ENCODE assay signal across 29 mouse cellular contexts in genomic region chr2:127648145-127648544, GRCm38 (mm10). TPM values are rescaled to one million over a fixed set of nuclear protein-coding genes. Genes with fewer than 3 reads are reported as not detected.
"Had no signal": no experiment of that assay in that cellular context is flagged by ENCODE, and none has a peak within 500 bp of the region (broad histone marks: within the 10 kb centered on the region; RNA-seq: fewer than 3 reads in every experiment).

No protein-coding gene starts in this region.

- H3K36me3 ChIP-seq: embryonic facial prominence, embryonic 10.5 days; embryonic facial prominence, embryonic 12.5 days; embryonic facial prominence, embryonic 13.5 days; embryonic facial prominence, embryonic 15.5 days; forebrain, embryonic 10.5 days; forebrain, embryonic 12.5 days; forebrain, embryonic 15.5 days had no signal

- DNase-seq: cerebellum, adult 2 months; cerebellum, adult 8-10 months; cerebellum, adult 9-10 months; cerebellum, adult 9-11 months; cerebellum, postnatal 10 days; cerebellum, postnatal 14 days; cerebellum, postnatal 25 days; cerebellum, postnatal 36 days; embryo, embryonic 11 days; forebrain, postnatal 0 days; gastrocnemius, adult 2 months; gastrocnemius, postnatal 10 days; gastrocnemius, postnatal 14 days; gastrocnemius, postnatal 25 days; gastrocnemius, postnatal 36 days; heart, adult 11 months; heart, adult 18-20 months; heart, adult 2 months had no signal

- H3K4me2 ChIP-seq: embryonic facial prominence, embryonic 12.5 days; embryonic facial prominence, embryonic 13.5 days; embryonic facial prominence, embryonic 15.5 days; forebrain, embryonic 12.5 days; forebrain, embryonic 13.5 days; forebrain, embryonic 15.5 days had no signal

- H3K27ac ChIP-seq: embryonic facial prominence, embryonic 10.5 days; embryonic facial prominence, embryonic 12.5 days; embryonic facial prominence, embryonic 13.5 days; embryonic facial prominence, embryonic 15.5 days; forebrain, embryonic 10.5 days; forebrain, embryonic 12.5 days; forebrain, embryonic 13.5 days; forebrain, embryonic 15.5 days; gastrocnemius, adult 2 months; heart, adult 2 months had no signal

- ATAC-seq: forebrain, embryonic 13.5 days; forebrain, embryonic 14.5 days; forebrain, embryonic 15.5 days; forebrain, embryonic 16.5 days; forebrain, postnatal 0 days had no signal

- H3K9ac ChIP-seq: embryonic facial prominence, embryonic 12.5 days; embryonic facial prominence, embryonic 13.5 days; embryonic facial prominence, embryonic 15.5 days; forebrain, embryonic 12.5 days; forebrain, embryonic 13.5 days; forebrain, embryonic 15.5 days; forebrain, postnatal 0 days had no signal

- H3K9me3 ChIP-seq: embryonic facial prominence, embryonic 10.5 days; embryonic facial prominence, embryonic 12.5 days; embryonic facial prominence, embryonic 13.5 days; embryonic facial prominence, embryonic 15.5 days; forebrain, embryonic 10.5 days; forebrain, embryonic 12.5 days; forebrain, embryonic 13.5 days; forebrain, embryonic 15.5 days had no signal

- H3K4me1 ChIP-seq: forebrain, embryonic 12.5 days; forebrain, embryonic 13.5 days; forebrain, embryonic 15.5 days had no signal

- H3K4me3 ChIP-seq: embryonic facial prominence, embryonic 10.5 days; embryonic facial prominence, embryonic 12.5 days; embryonic facial prominence, embryonic 13.5 days; embryonic facial prominence, embryonic 15.5 days; erythroblast, embryonic 14.5 days; forebrain, embryonic 10.5 days; forebrain, embryonic 12.5 days; forebrain, embryonic 13.5 days; forebrain, embryonic 15.5 days; gastrocnemius, adult 2 months; heart, adult 2 months had no signal

RNA-seq across cellular contexts. Expression of gene Mal, which starts 8.3 kb away (rescaled TPM):
- polyA plus RNA-seq: erythroblast, embryonic 14.5 days had no signal
